Comparison of ENCODE assay signal across 9 mouse cellular contexts in genomic region chr7:34930263-34930757, GRCm38 (mm10). TPM values are rescaled to one million over a fixed set of nuclear protein-coding genes. Genes with fewer than 3 reads are reported as not detected.
DNase-seq lines count a peak whose midpoint lies in the region; ATAC-seq and TF ChIP-seq lines count a peak whose summit lies in the region.
"Had no signal": no experiment of that assay in that cellular context is flagged by ENCODE, and none has a peak within 500 bp of the region (broad histone marks: within the 10 kb centered on the region; RNA-seq: fewer than 3 reads in every experiment).

No protein-coding gene starts in this region.

- H3K4me1 ChIP-seq in heart, embryonic 12.5 days (replicated peaks): peaks cover 34% of the 10 kb centered on the region
- no peaks in the 10 kb centered on the region for H3K4me1 ChIP-seq in stomach, embryonic 14.5 days (ENCODE audit: control insufficient read depth, insufficient read depth, low read length)
- no peaks in the 10 kb centered on the region for H3K4me1 ChIP-seq in stomach, postnatal 0 days (replicated peaks; ENCODE audit: control insufficient read depth, insufficient read depth)
- peaks cover 14% of the 10 kb centered on the region for H3K4me1 ChIP-seq in limb, embryonic 15.5 days

- DNase-seq in heart, adult 8-10 months (ENCODE audit: low spot score): no peak
- DNase-seq in stomach, postnatal 0 days (ENCODE audit: low spot score): no peak
- no peak for DNase-seq in cerebellum, adult 18-20 months

- 41% methylated on average over 7 of the region's 7 CpGs for WGBS in heart, embryonic 12.5 days
- WGBS in stomach, embryonic 14.5 days: 47% methylated on average over 7 of the region's 7 CpGs
- WGBS in stomach, postnatal 0 days: 47% methylated on average over 7 of the region's 7 CpGs
- 50% methylated on average over 7 of the region's 7 CpGs for WGBS in limb, embryonic 15.5 days

- peaks cover 34% of the 10 kb centered on the region for H3K36me3 ChIP-seq in heart, embryonic 12.5 days
- H3K36me3 ChIP-seq in stomach, embryonic 14.5 days (ENCODE audit: control insufficient read depth, insufficient read depth, low read length): no peaks in the 10 kb centered on the region; the same call in 1 of the 2 replicates
- H3K36me3 ChIP-seq in stomach, postnatal 0 days (ENCODE audit: control insufficient read depth, insufficient read depth, low read length): no peaks in the 10 kb centered on the region; the same call in 1 of the 2 replicates
- peaks cover 33% of the 10 kb centered on the region for H3K36me3 ChIP-seq in limb, embryonic 15.5 days

- TF ChIP-seq CTCF in stomach, postnatal 0 days (IDR thresholded peaks at IDR 0.05; ENCODE audit: low read depth): no peak

- ATAC-seq in heart, embryonic 12.5 days (ENCODE audit: insufficient number of reproducible peaks, low FRiP score): peak; percentile 51; the same call in 1 of the 2 replicates
- ATAC-seq in stomach, embryonic 14.5 days (ENCODE audit: insufficient number of reproducible peaks, insufficient read depth, low FRiP score, low read depth): no peak; the same call in 1 of the 2 replicates
- no peak for ATAC-seq in stomach, postnatal 0 days (ENCODE audit: low FRiP score, low TSS enrichment)
- no peak for ATAC-seq in limb, embryonic 15.5 days (ENCODE audit: insufficient number of reproducible peaks, low FRiP score, low TSS enrichment, low read depth)
- ATAC-seq in activated CD4-positive, CD25-positive, alpha-beta regulatory T cell, adult 4 months: no peak

- no peak overlapping the region for H3K4me2 ChIP-seq in heart, embryonic 12.5 days
- no peak overlapping the region for H3K4me2 ChIP-seq in stomach, embryonic 14.5 days (replicated peaks; ENCODE audit: low read depth, low read length)
- H3K4me2 ChIP-seq in stomach, postnatal 0 days (replicated peaks; ENCODE audit: low read depth): no peak overlapping the region
- no peak overlapping the region for H3K4me2 ChIP-seq in limb, embryonic 15.5 days

- no peak for TF ChIP-seq EP300 in stomach, postnatal 0 days (optimal IDR thresholded peaks at IDR 0.05)

- H3K9ac ChIP-seq in heart, embryonic 12.5 days: no peak overlapping the region
- H3K9ac ChIP-seq in stomach, embryonic 14.5 days (replicated peaks; ENCODE audit: low read depth, low read length): no peak overlapping the region
- H3K9ac ChIP-seq in stomach, postnatal 0 days (ENCODE audit: low read length): no peak overlapping the region
- no peak overlapping the region for H3K9ac ChIP-seq in limb, embryonic 15.5 days

- no peaks in the 10 kb centered on the region for H3K27me3 ChIP-seq in heart, embryonic 12.5 days (replicated peaks)
- H3K27me3 ChIP-seq in stomach, embryonic 14.5 days (ENCODE audit: control insufficient read depth, insufficient read depth, low read length): no peaks in the 10 kb centered on the region
- H3K27me3 ChIP-seq in stomach, postnatal 0 days (ENCODE audit: control insufficient read depth, insufficient read depth, low read length): no peaks in the 10 kb centered on the region
- no peaks in the 10 kb centered on the region for H3K27me3 ChIP-seq in limb, embryonic 15.5 days
- H3K27me3 ChIP-seq: CH12.LX had no signal

- no peak overlapping the region for H3K4me3 ChIP-seq in heart, embryonic 12.5 days
- H3K4me3 ChIP-seq in stomach, embryonic 14.5 days (ENCODE audit: low read depth, low read length): no peak overlapping the region
- H3K4me3 ChIP-seq in stomach, postnatal 0 days (ENCODE audit: low read depth, low read length): no peak overlapping the region
- no peak overlapping the region for H3K4me3 ChIP-seq in limb, embryonic 15.5 days
- H3K4me3 ChIP-seq: erythroblast, embryonic 14.5 days had no signal

- H3K9me3 ChIP-seq in heart, embryonic 12.5 days (replicated peaks): no peaks in the 10 kb centered on the region
- H3K9me3 ChIP-seq in stomach, embryonic 14.5 days (ENCODE audit: control insufficient read depth, low read depth, low read length): no peaks in the 10 kb centered on the region
- no peaks in the 10 kb centered on the region for H3K9me3 ChIP-seq in stomach, postnatal 0 days (ENCODE audit: control insufficient read depth, low read length)
- no peaks in the 10 kb centered on the region for H3K9me3 ChIP-seq in limb, embryonic 15.5 days

- H3K27ac ChIP-seq in heart, embryonic 12.5 days (ENCODE audit: poor library complexity, severe bottlenecking): peak overlapping the region; percentile 36; the same call in 1 of the 2 replicates
- peak overlapping the region; percentile 59; the same call in 1 of the 2 replicates for H3K27ac ChIP-seq in stomach, embryonic 14.5 days (ENCODE audit: low read length)
- no peak overlapping the region for H3K27ac ChIP-seq in stomach, postnatal 0 days (replicated peaks)
- peak overlapping the region; percentile 3; the same call in 1 of the 2 replicates for H3K27ac ChIP-seq in limb, embryonic 15.5 days

RNA-seq across cellular contexts. Expression of gene Pepd, which starts 18.1 kb away (rescaled TPM):
- 45.1 and 46.9 TPM in 2 replicates for polyA plus RNA-seq in heart, embryonic 12.5 days (2016; fragmentation: Nextera tagmentation; extraction: Ambion mirVana)
- 10 to 100 TPM; 23.3 to 27.0 (median 26.3) TPM for total RNA-seq in heart, adult 8-10 months (2022)
- polyA plus RNA-seq in stomach, embryonic 14.5 days (2014; fragmentation: Nextera tagmentation; extraction: Ambion mirVana): 63.7 and 68.3 TPM in 2 replicates
- polyA plus RNA-seq in stomach, postnatal 0 days (2015; fragmentation: Nextera tagmentation; extraction: Ambion mirVana): 48.7 and 48.8 TPM in 2 replicates
- 77.8 and 83.7 TPM in 2 replicates for polyA plus RNA-seq in limb, embryonic 15.5 days (2015; fragmentation: Nextera tagmentation; extraction: Ambion mirVana)
- 10 to 100 TPM; 53.8 to 54.2 TPM for polyA plus RNA-seq in activated CD4-positive, CD25-positive, alpha-beta regulatory T cell, adult 4 months (2017; shearing (Covaris generic))
